Mouse (Mus musculus): ENCODE data around the gene Ninl. TPM values are rescaled to one million over a fixed set of nuclear protein-coding genes. Genes with fewer than 3 reads are reported as not detected.

Gene Ninl
- total and polyA plus RNA-seq, 3 experiments: 0.78 to 1.5 (median 1.4) TPM

DNA sequence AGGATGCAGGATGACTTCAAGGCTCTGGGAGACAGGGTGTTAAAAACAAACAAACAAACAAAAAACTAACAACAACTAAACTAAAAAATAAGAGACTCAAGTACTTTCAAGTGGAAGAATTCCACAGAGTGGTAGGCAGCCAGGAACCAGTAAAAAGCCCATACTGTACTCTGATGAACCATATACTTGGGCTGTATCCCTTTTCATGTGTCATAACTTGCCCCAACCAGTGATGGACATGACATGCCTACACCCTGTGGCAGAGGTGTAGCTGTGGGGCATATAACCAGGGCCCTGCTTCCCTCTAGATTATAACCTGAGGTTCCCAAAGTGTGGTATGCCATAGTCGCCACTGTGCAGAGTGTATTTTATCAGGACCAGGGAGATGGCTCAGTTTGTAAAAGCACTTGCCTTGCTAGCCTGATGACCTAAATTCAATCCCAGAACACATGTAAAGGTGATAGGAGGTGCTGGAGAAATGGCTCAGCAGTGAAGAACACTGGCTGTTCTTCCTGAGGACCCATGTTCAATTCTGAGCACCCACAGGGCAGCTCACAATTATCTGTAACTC is 29.6 kb downstream of the Ninl start:
- intact Hi-C loops (cut with DNase I): no loop called here
- DNase-seq: no peak
- Histone ChIP-seq H3K4me3 (no peak overlapping the region), H3K27me3 (ENCODE audit: control insufficient read depth, insufficient read depth, low read length) (0 out of 2 replicates have a peak, but pooled peaks cover 3% of the 10 kb centered on the region), H3K9ac (ENCODE audit: low read depth, low read length) (no peak overlapping the region), H3K36me3 (ENCODE audit: control insufficient read depth, insufficient read depth, low read length) (no peaks in the 10 kb centered on the region), H3K27ac (no peak overlapping the region), H3K79me2 (replicated peaks; ENCODE audit: control insufficient read depth, insufficient read depth, low read length) (no peaks in the 10 kb centered on the region), H3K4me1 (ENCODE audit: control insufficient read depth, insufficient read depth, low read length) (peaks cover 1% of the 10 kb centered on the region; the same call in 1 of the 2 replicates)
- WGBS: 89% methylated on average over 1 of the region's 1 CpGs
- TF ChIP-seq CTCF (IDR thresholded peaks at IDR 0.05) (no peak), POLR2A (IDR thresholded peaks at IDR 0.05; ENCODE audit: insufficient read depth, low read depth, low read length) (no peak), EP300 (IDR thresholded peaks at IDR 0.05; ENCODE audit: insufficient read depth, low read depth, low read length) (no peak)

DNA sequence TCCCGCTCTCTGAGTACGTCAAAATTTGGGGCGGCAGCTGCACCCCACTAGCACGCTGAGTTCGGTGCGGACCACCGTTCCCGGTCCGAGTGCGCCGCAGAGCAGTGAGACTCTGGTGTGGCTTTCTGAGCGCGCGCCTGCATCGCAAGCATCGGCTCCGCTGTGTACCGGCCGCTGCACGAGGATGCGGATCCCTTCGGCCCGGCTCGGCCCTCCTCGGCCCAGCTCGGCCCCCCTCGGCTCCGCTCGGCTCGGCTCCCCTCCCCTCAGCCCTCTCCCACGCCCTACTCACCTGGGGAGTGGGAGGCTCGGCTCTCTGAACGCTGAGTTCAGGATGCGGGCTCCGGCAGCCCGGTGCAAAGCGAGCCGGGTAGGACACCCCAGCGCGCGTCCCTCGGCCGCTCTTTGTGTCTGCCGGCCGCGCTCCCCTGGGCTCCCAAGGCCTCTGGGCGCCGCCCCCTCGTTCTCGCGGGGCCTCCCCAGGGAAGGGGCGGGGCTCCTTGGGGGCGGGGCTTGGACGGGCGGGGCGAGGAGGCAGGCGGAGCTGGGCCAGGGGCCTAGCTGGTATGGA is 30.2 kb downstream of the Ninl start:
- H3K4me3 ChIP-seq: peak overlapping the region; percentile 57
- H3K9ac ChIP-seq (ENCODE audit: low read depth, low read length): peak overlapping the region; percentile 69
- intact Hi-C loops (cut with DNase I): no loop called here
- no peaks in the 10 kb centered on the region for H3K36me3 ChIP-seq (ENCODE audit: control insufficient read depth, insufficient read depth, low read length)
- H3K4me1 ChIP-seq (ENCODE audit: control insufficient read depth, insufficient read depth, low read length): peaks cover 3% of the 10 kb centered on the region
- no peaks in the 10 kb centered on the region for H3K79me2 ChIP-seq (replicated peaks; ENCODE audit: control insufficient read depth, insufficient read depth, low read length)
- 0% methylated on average over 53 of the region's 57 CpGs for WGBS
- TF ChIP-seq EP300 (IDR thresholded peaks at IDR 0.05; ENCODE audit: insufficient read depth, low read depth, low read length) (no peak), CTCF (IDR thresholded peaks at IDR 0.05) (no peak), POLR2A (IDR thresholded peaks at IDR 0.05; ENCODE audit: insufficient read depth, low read depth, low read length) (no peak)
- no peak overlapping the region for H3K27ac ChIP-seq
- DNase-seq: peak; percentile 70 to 72
- H3K27me3 ChIP-seq (ENCODE audit: control insufficient read depth, insufficient read depth, low read length): 0 out of 2 replicates have a peak, but pooled peaks cover 3% of the 10 kb centered on the region

DNA sequence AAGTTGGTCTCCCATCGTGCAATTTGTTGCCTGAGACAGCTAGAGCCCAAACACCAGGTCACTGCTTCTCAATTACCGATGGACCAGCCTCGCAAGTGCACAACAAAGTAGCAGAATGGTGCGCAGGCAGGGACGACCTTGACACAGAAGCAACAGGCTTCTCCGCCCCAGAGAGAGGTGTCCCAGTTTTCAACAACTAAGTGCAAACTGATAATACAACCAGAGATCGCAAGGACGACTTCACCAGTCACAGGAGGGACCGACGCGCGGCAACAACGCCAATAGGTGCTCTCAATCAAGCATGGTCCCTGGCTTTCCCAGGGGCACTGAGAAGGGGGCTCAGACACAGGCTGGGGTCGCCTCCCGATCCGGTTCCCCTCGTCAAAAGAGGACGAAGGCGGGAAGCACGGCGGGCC is 30.7 kb downstream of the Ninl start:
- intact Hi-C loops (cut with DNase I): no loop called here
- 0 out of 2 replicates have a peak, but pooled peaks cover 3% of the 10 kb centered on the region for H3K27me3 ChIP-seq (ENCODE audit: control insufficient read depth, insufficient read depth, low read length)
- H3K4me1 ChIP-seq (ENCODE audit: control insufficient read depth, insufficient read depth, low read length): peaks cover 3% of the 10 kb centered on the region
- no peak for DNase-seq
- no peaks in the 10 kb centered on the region for H3K79me2 ChIP-seq (replicated peaks; ENCODE audit: control insufficient read depth, insufficient read depth, low read length)
- 3% methylated on average over 21 of the region's 21 CpGs for WGBS
- no peaks in the 10 kb centered on the region for H3K36me3 ChIP-seq (ENCODE audit: control insufficient read depth, insufficient read depth, low read length)
- H3K4me3 ChIP-seq: peak overlapping the region; percentile 57
- peak overlapping the region; percentile 69 for H3K9ac ChIP-seq (ENCODE audit: low read depth, low read length)
- TF ChIP-seq POLR2A (IDR thresholded peaks at IDR 0.05; ENCODE audit: insufficient read depth, low read depth, low read length): no peak
- no peak for TF ChIP-seq CTCF (IDR thresholded peaks at IDR 0.05)
- no peak for TF ChIP-seq EP300 (IDR thresholded peaks at IDR 0.05; ENCODE audit: insufficient read depth, low read depth, low read length)
- H3K27ac ChIP-seq: no peak overlapping the region

GRCm38 (mm10) chr2:151008006-151008405 is 31.2 kb downstream of the Ninl start:
- no peak for DNase-seq
- Histone ChIP-seq H3K9ac (ENCODE audit: low read depth, low read length) (no peak overlapping the region), H3K79me2 (replicated peaks; ENCODE audit: control insufficient read depth, insufficient read depth, low read length) (no peaks in the 10 kb centered on the region), H3K4me1 (ENCODE audit: control insufficient read depth, insufficient read depth, low read length) (peaks cover 3% of the 10 kb centered on the region), H3K36me3 (ENCODE audit: control insufficient read depth, insufficient read depth, low read length) (no peaks in the 10 kb centered on the region), H3K4me3 (no peak overlapping the region), H3K27ac (no peak overlapping the region), H3K27me3 (ENCODE audit: control insufficient read depth, insufficient read depth, low read length) (0 out of 2 replicates have a peak, but pooled peaks cover 3% of the 10 kb centered on the region)
- TF ChIP-seq POLR2A (IDR thresholded peaks at IDR 0.05; ENCODE audit: insufficient read depth, low read depth, low read length) (no peak), EP300 (IDR thresholded peaks at IDR 0.05; ENCODE audit: insufficient read depth, low read depth, low read length) (no peak), CTCF (IDR thresholded peaks at IDR 0.05) (no peak)
- intact Hi-C loops (cut with DNase I): no loop called here
- 68% methylated on average over 6 of the region's 6 CpGs for WGBS

DNA sequence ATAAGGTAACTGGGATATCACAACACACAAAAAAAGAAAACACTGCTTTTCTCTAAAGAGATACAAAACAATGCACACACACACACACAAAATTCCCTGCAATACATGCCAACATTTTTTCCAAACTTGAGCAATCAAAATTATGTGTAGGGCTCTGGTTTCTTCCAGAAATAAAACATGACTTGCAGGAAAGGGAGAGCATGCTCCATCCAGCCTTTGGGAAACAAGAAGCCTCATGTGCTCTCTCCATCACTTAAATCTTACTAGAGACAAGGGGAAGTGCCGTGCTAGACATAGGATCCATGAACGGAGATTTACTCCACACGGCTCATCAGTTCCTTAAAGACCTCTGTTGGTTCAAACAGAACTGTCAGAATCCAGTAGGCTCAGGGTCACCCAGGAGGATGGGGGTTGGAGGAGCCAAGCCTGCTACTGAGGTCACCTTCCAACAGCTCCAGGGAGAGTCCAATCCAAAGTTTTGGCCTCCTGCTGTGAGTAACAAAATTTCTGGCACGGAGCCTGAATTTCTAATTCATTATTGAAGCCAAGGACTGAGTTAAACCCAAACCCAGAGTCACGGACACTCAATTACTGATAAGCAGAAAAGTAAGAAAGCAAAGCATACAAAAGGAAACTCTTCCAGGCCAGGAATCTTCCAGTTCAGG is 32.8 kb downstream of the Ninl start:
- DNase-seq: no peak
- Histone ChIP-seq H3K36me3 (ENCODE audit: control insufficient read depth, insufficient read depth, low read length) (no peaks in the 10 kb centered on the region), H3K9ac (ENCODE audit: low read depth, low read length) (no peak overlapping the region), H3K79me2 (replicated peaks; ENCODE audit: control insufficient read depth, insufficient read depth, low read length) (no peaks in the 10 kb centered on the region), H3K27ac (no peak overlapping the region), H3K27me3 (ENCODE audit: control insufficient read depth, insufficient read depth, low read length) (0 out of 2 replicates have a peak, but pooled peaks cover 3% of the 10 kb centered on the region), H3K4me3 (no peak overlapping the region), H3K4me1 (ENCODE audit: control insufficient read depth, insufficient read depth, low read length) (peaks cover 3% of the 10 kb centered on the region)
- 68% methylated on average over 5 of the region's 5 CpGs for WGBS
- intact Hi-C loops (cut with DNase I): no loop called here
- TF ChIP-seq CTCF (IDR thresholded peaks at IDR 0.05) (no peak), EP300 (IDR thresholded peaks at IDR 0.05; ENCODE audit: insufficient read depth, low read depth, low read length) (no peak), POLR2A (IDR thresholded peaks at IDR 0.05; ENCODE audit: insufficient read depth, low read depth, low read length) (no peak)

DNA sequence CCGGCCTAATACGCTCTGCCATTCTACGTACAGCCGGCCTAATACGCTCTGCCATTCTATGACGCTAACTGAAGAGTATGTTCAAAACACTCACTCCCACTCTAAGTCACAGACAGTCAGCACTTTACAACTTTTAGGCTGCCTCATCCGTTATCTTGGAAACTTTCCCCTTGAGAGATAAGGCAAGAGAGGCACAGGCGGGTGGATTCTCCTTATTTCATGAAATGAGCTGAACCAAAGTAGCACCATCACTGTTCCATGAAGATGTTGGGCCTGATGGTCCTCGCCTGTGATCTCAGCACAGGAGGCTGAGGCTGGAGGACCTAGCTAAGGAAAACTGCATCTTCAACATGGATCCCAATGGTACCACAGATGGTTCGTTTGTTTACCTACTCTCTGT is 34.8 kb downstream of the Ninl start:
- no peak overlapping the region for H3K27ac ChIP-seq
- WGBS: 69% methylated on average over 10 of the region's 10 CpGs

More for the DNA sequence above, 34.8 kb downstream of the Ninl start:
- H3K27me3 ChIP-seq (ENCODE audit: control insufficient read depth, insufficient read depth, low read length): no peaks in the 10 kb centered on the region
- peaks cover 3% of the 10 kb centered on the region for H3K4me1 ChIP-seq (ENCODE audit: control insufficient read depth, insufficient read depth, low read length)
- intact Hi-C loops (cut with DNase I): loop anchor here (5.0 kb wide), 2 partner anchors 157 to 397 kb away; partner anchors contain the start of gene Apmap
- H3K36me3 ChIP-seq (ENCODE audit: control insufficient read depth, insufficient read depth, low read length): no peaks in the 10 kb centered on the region
- no peak for TF ChIP-seq EP300 (IDR thresholded peaks at IDR 0.05; ENCODE audit: insufficient read depth, low read depth, low read length)
- no peak for TF ChIP-seq CTCF (IDR thresholded peaks at IDR 0.05)
- TF ChIP-seq POLR2A (IDR thresholded peaks at IDR 0.05; ENCODE audit: insufficient read depth, low read depth, low read length): no peak
- no peak overlapping the region for H3K9ac ChIP-seq (ENCODE audit: low read depth, low read length)
- H3K4me3 ChIP-seq: no peak overlapping the region
- DNase-seq: no peak
- H3K79me2 ChIP-seq (replicated peaks; ENCODE audit: control insufficient read depth, insufficient read depth, low read length): no peaks in the 10 kb centered on the region
